Mouse (Mus musculus) ovary, postnatal 14 days (tissue): ENCODE results near the gene Aco2.
"Not testable (repeated sequence)": the region's sequence is repeated elsewhere in the genome, so short reads cannot be mapped to it uniquely, and the experiment has no call there.

Experiments
- DNase-seq: peaks from one replicate; pipeline ENCODE4 v3.0.0; 2022; ENCODE audit warnings: low spot score

Aco2 gene

GRCm38 (mm10) chr15:81879531-81880401 is 7.7 kb downstream of the Aco2 start:
- no peak for DNase-seq

GRCm38 (mm10) chr15:81882348-81882747 is 10.2 kb downstream of the Aco2 start:
- DNase-seq = no peak

DNA sequence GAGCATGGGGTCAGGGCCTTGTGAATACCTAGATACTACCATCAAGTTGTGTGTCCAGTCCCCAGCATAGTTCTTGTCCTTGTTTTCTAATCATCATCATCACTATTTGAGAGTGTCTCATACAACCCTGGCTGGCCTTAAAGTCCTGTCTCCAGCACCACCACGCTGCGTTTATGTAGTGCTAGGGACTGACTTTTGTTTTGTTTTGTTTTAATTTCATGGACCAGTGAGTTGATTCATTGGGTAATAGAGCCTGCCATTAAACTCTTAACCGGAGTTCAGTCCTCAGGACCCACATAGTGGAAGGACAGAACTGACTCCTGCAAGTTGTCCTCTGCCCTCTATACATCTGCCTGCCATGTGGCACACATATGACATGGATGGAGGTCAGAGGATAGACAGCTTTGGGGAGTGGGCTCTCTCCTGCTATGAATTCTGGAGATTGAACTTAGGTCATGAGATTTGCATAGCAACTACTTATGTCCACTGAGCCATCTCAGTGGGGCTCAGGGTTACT is 13.4 kb downstream of the Aco2 start:
- DNase-seq = no peak

DNA sequence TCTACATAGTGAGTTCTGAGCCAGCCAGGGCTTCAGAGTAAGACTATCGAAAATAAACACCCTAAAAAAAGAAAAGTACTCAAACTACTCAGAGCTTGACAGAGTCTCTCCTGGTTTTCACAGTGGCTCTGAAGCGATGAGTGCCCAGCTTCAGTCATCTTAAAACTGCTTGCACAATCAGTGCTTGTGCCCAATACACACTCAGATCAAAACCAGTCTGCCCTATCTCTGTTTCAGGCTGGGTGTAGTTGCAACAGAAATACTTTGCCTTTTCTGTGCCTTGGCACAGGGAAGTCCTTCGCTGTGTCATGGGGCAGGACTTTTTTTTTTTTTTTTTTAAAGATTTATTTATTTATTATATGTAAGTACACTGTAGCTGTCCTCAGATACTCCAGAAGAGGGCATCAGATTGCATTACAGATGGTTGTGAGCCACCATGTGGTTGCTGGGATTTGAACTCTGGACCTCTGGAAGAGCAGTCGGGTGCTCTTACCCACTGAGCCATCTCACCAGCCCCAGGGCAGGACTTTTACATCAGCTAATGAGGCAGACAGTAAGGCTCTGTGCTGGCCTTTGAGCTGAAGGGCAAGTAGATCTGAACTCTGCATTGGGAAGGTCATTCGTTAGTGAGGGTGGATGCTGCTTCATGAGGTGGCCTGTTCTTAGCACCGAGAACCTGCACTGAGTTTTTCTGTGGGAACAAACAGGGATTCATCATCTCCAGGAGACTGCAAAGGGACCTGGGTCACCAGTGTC is 14.9 kb downstream of the Aco2 start:
- DNase-seq = no peak

GRCm38 (mm10) chr15:81889175-81889574 is 17.1 kb downstream of the Aco2 start:
- no peak for DNase-seq

DNA sequence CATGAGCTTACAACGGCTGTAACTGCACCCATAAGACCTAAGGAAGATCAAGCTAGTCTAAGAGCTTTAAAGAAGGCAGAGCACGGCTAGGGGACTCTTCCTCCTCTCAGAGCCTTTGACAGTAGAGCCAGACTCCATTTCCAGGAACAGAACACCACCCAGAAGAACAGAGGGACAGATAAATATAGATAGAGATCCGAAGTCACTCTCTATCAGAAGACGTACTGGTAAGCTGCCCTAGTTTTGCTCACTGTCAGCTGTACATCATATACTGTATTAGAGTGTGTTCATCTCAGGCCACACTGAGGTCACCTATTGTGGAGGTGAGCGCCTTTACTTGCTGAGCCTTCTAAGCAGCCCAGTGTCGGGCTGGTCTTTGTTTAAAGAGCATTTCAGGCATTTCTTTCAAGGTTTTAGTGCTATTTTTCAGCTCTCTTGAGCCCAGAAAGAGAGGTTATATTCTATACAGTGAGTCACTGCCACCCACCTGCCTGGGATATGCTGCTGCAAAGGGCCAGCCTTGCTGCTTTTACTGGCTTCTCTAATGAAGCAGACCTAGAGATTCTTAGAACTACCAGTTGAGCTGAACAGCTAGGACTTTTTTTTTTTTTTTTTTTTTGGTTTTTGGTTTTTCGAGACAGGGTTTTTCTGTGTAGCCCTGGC is 19.2 kb downstream of the Aco2 start:
- no peak for DNase-seq

- DNase-seq = no peak
Observed at GRCm38 (mm10) chr15:81891822-81892580, 19.9 kb downstream of the Aco2 start.

GRCm38 (mm10) chr15:81894002-81894401 is 21.9 kb downstream of the Aco2 start:
- no peak for DNase-seq

GRCm38 (mm10) chr15:81896407-81896806 is 24.3 kb downstream of the Aco2 start:
- DNase-seq = no peak

DNA sequence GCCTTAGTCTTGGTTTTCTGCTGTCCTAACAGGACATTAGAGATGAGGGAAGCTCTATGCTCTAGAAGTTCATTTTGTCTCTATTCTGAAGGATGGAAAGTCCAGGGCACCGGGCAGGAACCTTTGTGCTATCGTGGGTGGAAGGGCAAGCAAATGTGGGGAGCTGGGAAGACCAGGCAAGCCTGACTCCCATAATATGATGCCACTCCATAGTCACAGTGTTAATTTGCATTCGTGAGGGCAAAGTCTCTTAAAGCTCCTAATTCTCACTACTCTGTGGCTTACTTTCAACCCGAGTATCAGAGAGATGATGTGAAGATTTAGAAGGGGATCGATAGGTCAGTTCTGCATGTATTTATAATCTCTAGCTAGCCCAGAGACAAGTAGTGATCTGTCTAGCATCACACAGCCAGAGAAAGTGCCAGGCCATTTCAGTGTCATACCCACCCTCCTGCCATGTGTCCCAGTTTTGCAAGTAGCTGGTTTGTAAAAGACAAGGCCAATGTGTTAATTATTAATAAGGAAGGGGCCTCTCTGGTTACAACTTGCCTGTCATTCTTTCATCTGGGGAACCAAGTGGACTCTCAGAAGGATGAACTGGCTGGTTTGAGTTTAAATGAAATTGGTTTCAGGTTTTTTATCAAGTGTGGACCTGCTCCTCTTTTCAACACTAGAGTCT is 25.6 kb downstream of the Aco2 start:
- no peak for DNase-seq

- DNase-seq = no peak
Observed at GRCm38 (mm10) chr15:81898751-81899150, 26.6 kb downstream of the Aco2 start.

- peak; percentile 72 for DNase-seq
Observed at GRCm38 (mm10) chr15:81904939-81905338, 32.8 kb downstream of the Aco2 start.

- DNase-seq = no peak
Observed at GRCm38 (mm10) chr15:81907953-81908352, 35.8 kb downstream of the Aco2 start.

GRCm38 (mm10) chr15:81908767-81909166 is 36.7 kb downstream of the Aco2 start:
- DNase-seq = not testable (repeated sequence)

DNA sequence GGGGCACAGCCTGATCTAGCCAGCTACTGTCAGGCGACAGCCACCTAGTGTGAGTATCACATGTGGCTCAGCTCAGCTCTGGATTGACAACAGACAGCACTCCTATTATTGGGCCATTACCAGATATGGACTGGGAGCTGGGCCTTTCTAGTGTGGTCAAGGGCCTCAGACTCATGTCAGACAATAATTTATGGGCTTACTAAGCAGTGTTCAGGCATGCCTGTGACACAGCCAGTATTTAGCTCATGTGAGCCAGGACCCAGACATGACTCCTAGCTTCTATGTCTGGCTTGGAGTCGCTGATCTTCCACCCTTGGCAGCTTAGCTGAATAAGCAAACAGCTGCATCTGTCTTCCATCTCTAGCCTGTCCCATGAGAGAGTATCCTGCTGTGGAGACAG is 40.4 kb downstream of the Aco2 start:
- no peak for DNase-seq

GRCm38 (mm10) chr15:81914668-81915067 is 42.6 kb downstream of the Aco2 start:
- no peak for DNase-seq

DNA sequence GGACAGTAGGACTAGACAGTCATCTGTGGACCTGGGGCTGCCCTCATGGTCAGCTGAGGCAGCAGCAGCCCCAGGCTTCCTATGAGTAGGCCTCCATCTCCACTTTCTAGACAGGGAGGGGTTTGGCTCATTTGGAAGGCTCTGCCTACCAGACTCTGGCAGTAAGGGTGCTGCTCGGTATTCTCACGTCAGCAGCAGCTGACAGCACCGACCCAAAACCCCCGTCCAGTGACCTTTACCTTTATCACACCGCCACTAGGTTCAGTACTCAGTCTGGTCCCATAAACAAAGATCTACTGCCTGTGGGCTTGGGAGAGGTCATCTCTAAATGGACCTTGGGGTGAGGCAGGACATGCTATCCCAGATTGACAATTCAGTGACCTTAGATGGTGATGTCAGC is 43.6 kb downstream of the Aco2 start:
- DNase-seq = no peak

GRCm38 (mm10) chr15:81917201-81917600 is 45.1 kb downstream of the Aco2 start:
- no peak for DNase-seq

GRCm38 (mm10) chr15:81917621-81918463 is 45.7 kb downstream of the Aco2 start:
- DNase-seq = peak; percentile 55

DNA sequence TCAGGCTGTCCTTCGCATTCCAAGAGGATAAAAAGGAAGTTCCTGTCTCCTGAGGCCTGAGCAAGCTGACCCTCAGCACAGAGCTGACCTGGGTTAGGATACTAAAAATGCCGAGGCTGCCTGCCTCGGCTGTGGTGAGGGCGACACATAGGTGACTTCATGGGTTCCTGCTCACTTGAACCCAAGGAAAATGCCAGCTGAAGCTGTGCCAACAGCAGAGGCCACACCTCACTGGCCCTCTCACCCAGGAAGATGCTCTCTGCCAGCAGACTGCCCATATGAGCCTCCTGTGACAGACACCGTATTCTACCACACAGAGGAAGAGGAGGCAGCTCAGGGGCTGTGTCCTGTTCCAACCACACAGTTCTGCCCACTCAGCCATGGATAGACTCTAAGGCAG is 47.0 kb downstream of the Aco2 start:
- DNase-seq = no peak
